Comparison of ENCODE assay signal across 8 mouse cellular contexts in the genomic region with DNA sequence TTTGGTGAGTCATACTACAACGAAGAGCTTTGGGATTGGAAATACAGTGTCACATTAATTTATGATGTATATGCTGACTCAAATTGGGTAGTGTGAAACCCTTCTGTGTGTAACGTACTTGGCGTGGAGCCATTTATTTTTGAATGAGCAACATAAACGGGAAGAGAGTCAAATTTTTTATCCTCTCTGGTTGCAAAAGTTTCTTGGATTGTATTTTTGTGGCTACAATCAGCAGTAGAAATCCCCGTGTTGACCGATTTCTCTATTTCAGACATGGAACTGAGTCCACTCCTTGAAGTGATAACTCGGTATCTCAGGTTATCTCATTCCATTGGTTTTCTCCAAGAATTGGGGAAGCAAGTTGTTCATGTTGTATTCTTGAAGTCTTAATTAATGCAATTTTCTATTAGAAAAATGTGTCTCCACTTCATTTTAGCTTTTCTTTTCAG. TPM values are rescaled to one million over a fixed set of nuclear protein-coding genes. Genes with fewer than 3 reads are reported as not detected.
DNase-seq lines count a peak whose midpoint lies in the region; ATAC-seq and TF ChIP-seq lines count a peak whose summit lies in the region.

No protein-coding gene starts in this region.

- peak overlapping the region; percentile 87 for H3K4me3 ChIP-seq in liver, adult 2 months (ENCODE audit: insufficient read depth, low read depth, low read length)
- H3K4me3 ChIP-seq in embryonic facial prominence, embryonic 11.5 days (ENCODE audit: low read depth, low read length), result peak overlapping the region; percentile 97
- peak overlapping the region; percentile 76 for H3K4me3 ChIP-seq in limb, embryonic 11.5 days (ENCODE audit: low read depth, low read length)
- H3K4me3 ChIP-seq in neural tube, embryonic 13.5 days, result peak overlapping the region; percentile 98

- WGBS in liver, adult 2 months, result under 1% methylated on average over 7 of the region's 7 CpGs
- 5% methylated on average over 7 of the region's 7 CpGs for WGBS in embryonic facial prominence, embryonic 11.5 days
- WGBS in limb, embryonic 11.5 days, result 6% methylated on average over 7 of the region's 7 CpGs
- 3% methylated on average over 7 of the region's 7 CpGs for WGBS in neural tube, embryonic 13.5 days

- peak overlapping the region; percentile 70 for H3K4me2 ChIP-seq in embryonic facial prominence, embryonic 11.5 days (ENCODE audit: low read depth, low read length)
- peak overlapping the region; percentile 77 for H3K4me2 ChIP-seq in limb, embryonic 11.5 days (ENCODE audit: low read depth, severe bottlenecking)
- peak overlapping the region; percentile 98 for H3K4me2 ChIP-seq in neural tube, embryonic 13.5 days

- H3K79me2 ChIP-seq in liver, adult 2 months (ENCODE audit: control insufficient read depth, insufficient read depth, low read length), result peaks cover 35% of the 10 kb centered on the region

- ATAC-seq in embryonic facial prominence, embryonic 11.5 days (replicated peaks; ENCODE audit: insufficient number of reproducible peaks, low FRiP score, low TSS enrichment, low read depth), result no peak
- ATAC-seq in limb, embryonic 11.5 days (ENCODE audit: insufficient number of reproducible peaks, low FRiP score, low TSS enrichment, low read depth), result no peak
- ATAC-seq in neural tube, embryonic 13.5 days (ENCODE audit: low read depth), result no peak

- no peak for TF ChIP-seq CTCF in liver, adult 2 months (IDR thresholded peaks at IDR 0.05; ENCODE audit: low read depth, low read length)

- peak; percentile 52 for DNase-seq in liver, adult 2 months (ENCODE audit: extremely low read depth, low read depth, low spot score)
- DNase-seq in liver, result no peak
- no peak for DNase-seq in embryonic facial prominence, embryonic 11.5 days (ENCODE audit: low spot score)
- no peak for DNase-seq in limb, embryonic 11.5 days (ENCODE audit: low spot score)
- DNase-seq in urinary bladder, postnatal 10 days (ENCODE audit: low spot score), result no peak
- DNase-seq in B cell, adult 2 months, result no peak
- DNase-seq in embryo, embryonic 9.5 days (ENCODE audit: extremely low spot score), result no peak

- peaks cover 32% of the 10 kb centered on the region for H3K4me1 ChIP-seq in liver, adult 2 months (ENCODE audit: control insufficient read depth, insufficient read depth, low read length)
- no peaks in the 10 kb centered on the region for H3K4me1 ChIP-seq in embryonic facial prominence, embryonic 11.5 days (ENCODE audit: control insufficient read depth, insufficient read depth, low read length)
- peaks cover 16% of the 10 kb centered on the region for H3K4me1 ChIP-seq in limb, embryonic 11.5 days (ENCODE audit: control insufficient read depth, insufficient read depth, low read length)
- H3K4me1 ChIP-seq in neural tube, embryonic 13.5 days (replicated peaks), result peaks cover 58% of the 10 kb centered on the region

- H3K9ac ChIP-seq in liver, adult 2 months (ENCODE audit: low read depth, low read length), result no peak overlapping the region
- H3K9ac ChIP-seq in embryonic facial prominence, embryonic 11.5 days (replicated peaks; ENCODE audit: low read length), result peak overlapping the region; percentile 99
- H3K9ac ChIP-seq in limb, embryonic 11.5 days (ENCODE audit: low read length), result peak overlapping the region; percentile 99
- peak overlapping the region; percentile 96 for H3K9ac ChIP-seq in neural tube, embryonic 13.5 days

- no peak for TF ChIP-seq POLR2A in liver, adult 2 months (IDR thresholded peaks at IDR 0.05; ENCODE audit: extremely low read depth, insufficient read depth, low read length)

- H3K27me3 ChIP-seq in liver, adult 2 months (ENCODE audit: control insufficient read depth, insufficient read depth, low read length), result no peaks in the 10 kb centered on the region
- H3K27me3 ChIP-seq in embryonic facial prominence, embryonic 11.5 days (ENCODE audit: control insufficient read depth, insufficient read depth, low read length), result no peaks in the 10 kb centered on the region
- no peaks in the 10 kb centered on the region for H3K27me3 ChIP-seq in limb, embryonic 11.5 days (ENCODE audit: control insufficient read depth, insufficient read depth, low read length)
- no peaks in the 10 kb centered on the region for H3K27me3 ChIP-seq in neural tube, embryonic 13.5 days

- no peaks in the 10 kb centered on the region for H3K9me3 ChIP-seq in embryonic facial prominence, embryonic 11.5 days (replicated peaks; ENCODE audit: control insufficient read depth, low read length)
- H3K9me3 ChIP-seq in limb, embryonic 11.5 days (ENCODE audit: control insufficient read depth, low read length), result no peaks in the 10 kb centered on the region
- no peaks in the 10 kb centered on the region for H3K9me3 ChIP-seq in neural tube, embryonic 13.5 days

- H3K27ac ChIP-seq in liver, adult 2 months (replicated peaks; ENCODE audit: insufficient read depth, low read depth, low read length), result peak overlapping the region; percentile 96; the same call in 1 of the 2 replicates
- H3K27ac ChIP-seq in embryonic facial prominence, embryonic 11.5 days (replicated peaks; ENCODE audit: low read depth, low read length), result no peak overlapping the region
- no peak overlapping the region for H3K27ac ChIP-seq in limb, embryonic 11.5 days (replicated peaks; ENCODE audit: low read depth, low read length)
- H3K27ac ChIP-seq in neural tube, embryonic 13.5 days (replicated peaks), result peak overlapping the region; percentile 99

- H3K36me3 ChIP-seq in liver, adult 2 months (ENCODE audit: control insufficient read depth, insufficient read depth, low read length), result no peaks in the 10 kb centered on the region
- no peaks in the 10 kb centered on the region for H3K36me3 ChIP-seq in embryonic facial prominence, embryonic 11.5 days (replicated peaks; ENCODE audit: control insufficient read depth, insufficient read depth, low read depth, low read length)
- H3K36me3 ChIP-seq in limb, embryonic 11.5 days (ENCODE audit: control insufficient read depth, insufficient read depth, low read length), result no peaks in the 10 kb centered on the region; the same call in 1 of the 2 replicates
- H3K36me3 ChIP-seq in neural tube, embryonic 13.5 days, result no peaks in the 10 kb centered on the region

RNA-seq across cellular contexts. Expression of a gene that starts 1.3 kb away (rescaled TPM):
- 35.2 and 37.3 TPM in 2 replicates for total RNA-seq in liver, adult 2 months (2014; rRNA removed)
- 17.5 and 21.2 TPM in 2 replicates for polyA plus RNA-seq in liver, adult 2 months (2012; rRNA removed)
- polyA plus RNA-seq in embryonic facial prominence, embryonic 11.5 days (2014; fragmentation: Nextera tagmentation; extraction: Ambion mirVana), result 129 and 130 TPM in 2 replicates
- 112 and 117 TPM in 2 replicates for polyA plus RNA-seq in limb, embryonic 11.5 days (2014; fragmentation: Nextera tagmentation; extraction: Ambion mirVana)
- 137 and 141 TPM in 2 replicates for polyA plus RNA-seq in neural tube, embryonic 13.5 days (2015; fragmentation: Nextera tagmentation; extraction: Ambion mirVana)

RNA-seq across cellular contexts. Expression of a gene that starts 45.5 kb away (rescaled TPM):
- not detected in 2 replicates for total RNA-seq in liver, adult 2 months (2014; rRNA removed)
- not detected in 2 replicates for polyA plus RNA-seq in liver, adult 2 months (2012; rRNA removed)
- not detected in 2 replicates for polyA plus RNA-seq in embryonic facial prominence, embryonic 11.5 days (2014; fragmentation: Nextera tagmentation; extraction: Ambion mirVana)
- not detected in 2 replicates for polyA plus RNA-seq in limb, embryonic 11.5 days (2014; fragmentation: Nextera tagmentation; extraction: Ambion mirVana)
- polyA plus RNA-seq in neural tube, embryonic 13.5 days (2015; fragmentation: Nextera tagmentation; extraction: Ambion mirVana), result not detected in 2 replicates

Comparison
In these comparisons a context has a peak if more than half of its experiments do, and no peak if none do; other contexts are left out.
1. H3K27ac ChIP-seq: peak in liver, adult 2 months (single experiment) and neural tube, embryonic 13.5 days (single experiment); none in embryonic facial prominence, embryonic 11.5 days (single experiment) and limb, embryonic 11.5 days (single experiment).
2. Peak in every context shown above with its lines, with median percentiles within 50 percentile points of each other: H3K4me3 ChIP-seq and H3K4me2 ChIP-seq.